Mouse (Mus musculus): ENCODE results near the gene Syngr2. TPM values are rescaled to one million over a fixed set of nuclear protein-coding genes. Genes with fewer than 3 reads are reported as not detected.

Syngr2 gene
- total and polyA plus RNA-seq, 3 experiments = 95.8 to 236 (median 211) TPM

DNA sequence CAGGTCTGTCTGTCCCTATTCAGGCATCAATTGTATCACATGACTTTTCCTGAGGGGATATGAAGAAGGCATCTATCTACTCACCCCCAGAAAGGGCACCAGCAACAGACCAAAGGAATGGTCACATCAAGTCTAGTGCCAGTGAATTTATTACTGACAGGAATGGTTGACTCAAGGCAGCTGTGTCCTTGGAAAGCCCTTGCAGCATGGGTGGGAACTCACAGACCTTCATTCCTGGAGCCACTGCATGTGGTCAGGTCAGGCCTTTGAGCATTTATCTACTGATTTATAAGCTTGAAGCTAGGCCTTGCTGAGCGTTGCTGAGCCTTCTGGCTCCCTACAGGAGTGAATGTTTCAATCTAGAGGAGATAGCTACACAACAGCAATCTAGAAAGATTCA is 31.4 kb downstream of the Syngr2 start:
- Histone ChIP-seq H3K4me3 (ENCODE audit: low read depth, low read length) (no peak overlapping the region), H3K36me3 (replicated peaks) (no peaks in the 10 kb centered on the region), H3K9me3 (replicated peaks) (no peaks in the 10 kb centered on the region), H3K27me3 (ENCODE audit: insufficient read depth, low read length) (peaks cover 15% of the 10 kb centered on the region), H3K4me1 (ENCODE audit: insufficient read depth, low read depth, low read length) (peaks cover 22% of the 10 kb centered on the region)
- TF ChIP-seq POLR2AphosphoS5 (IDR thresholded peaks at IDR 0.05; ENCODE audit: insufficient replicate concordance, low read depth, low read length) = no peak
- TF ChIP-seq GATA2 (IDR thresholded peaks at IDR 0.05; ENCODE audit: borderline replicate concordance, low read depth, low read length) = no peak
- no peak for TF ChIP-seq GATA1 (IDR thresholded peaks at IDR 0.05; ENCODE audit: borderline replicate concordance, low read length)
- no peak for TF ChIP-seq TAL1 (conservative IDR thresholded peaks at IDR 0.05; ENCODE audit: low read depth, low read length)
- no peak for TF ChIP-seq CTCF (IDR thresholded peaks at IDR 0.05; ENCODE audit: low read depth, low read length)
- DNase-seq (ENCODE audit: low spot score) = no peak
- no peak for ATAC-seq (ENCODE audit: extremely low read depth, insufficient number of reproducible peaks, low FRiP score, poor library complexity, severe bottlenecking)

DNA sequence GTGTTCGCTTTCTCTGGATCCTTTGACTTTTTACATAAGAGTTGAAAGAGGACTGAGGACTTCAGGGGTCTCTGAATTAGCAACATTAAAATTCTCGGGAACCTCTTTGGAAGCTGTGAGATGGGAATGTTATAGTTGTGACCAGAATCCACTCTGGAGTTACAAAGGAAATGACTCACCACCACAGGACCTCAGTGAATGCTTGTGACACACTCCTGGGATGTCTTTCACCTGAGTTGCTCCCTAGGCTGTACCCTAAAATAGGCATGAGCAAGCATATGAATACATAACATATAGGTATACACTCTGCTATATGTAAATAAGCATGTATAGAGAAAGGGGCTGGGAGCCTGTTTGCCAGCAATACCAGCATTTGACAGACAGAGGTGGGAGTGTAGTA is 34.0 kb downstream of the Syngr2 start:
- peaks cover 22% of the 10 kb centered on the region for H3K4me1 ChIP-seq (ENCODE audit: insufficient read depth, low read depth, low read length)
- no peaks in the 10 kb centered on the region for H3K9me3 ChIP-seq (replicated peaks)
- H3K4me3 ChIP-seq (ENCODE audit: low read depth, low read length) = no peak overlapping the region
- H3K36me3 ChIP-seq (replicated peaks) = no peaks in the 10 kb centered on the region
- ATAC-seq (ENCODE audit: extremely low read depth, insufficient number of reproducible peaks, low FRiP score, poor library complexity, severe bottlenecking) = no peak
- peaks cover 15% of the 10 kb centered on the region for H3K27me3 ChIP-seq (ENCODE audit: insufficient read depth, low read length)
- TF ChIP-seq CTCF (IDR thresholded peaks at IDR 0.05; ENCODE audit: low read depth, low read length) (no peak), TAL1 (conservative IDR thresholded peaks at IDR 0.05; ENCODE audit: low read depth, low read length) (no peak), POLR2AphosphoS5 (IDR thresholded peaks at IDR 0.05; ENCODE audit: insufficient replicate concordance, low read depth, low read length) (no peak), GATA2 (IDR thresholded peaks at IDR 0.05; ENCODE audit: borderline replicate concordance, low read depth, low read length) (no peak), GATA1 (IDR thresholded peaks at IDR 0.05; ENCODE audit: borderline replicate concordance, low read length) (no peak)
- no peak for DNase-seq (ENCODE audit: low spot score)

- Histone ChIP-seq H3K4me1 (ENCODE audit: insufficient read depth, low read depth, low read length) (peaks cover 18% of the 10 kb centered on the region), H3K27me3 (ENCODE audit: insufficient read depth, low read length) (peaks cover 15% of the 10 kb centered on the region), H3K36me3 (replicated peaks) (no peaks in the 10 kb centered on the region), H3K9me3 (replicated peaks) (no peaks in the 10 kb centered on the region), H3K4me3 (ENCODE audit: low read depth, low read length) (no peak overlapping the region)
- TF ChIP-seq GATA2 (IDR thresholded peaks at IDR 0.05; ENCODE audit: borderline replicate concordance, low read depth, low read length) (no peak), CTCF (IDR thresholded peaks at IDR 0.05; ENCODE audit: low read depth, low read length) (no peak), GATA1 (IDR thresholded peaks at IDR 0.05; ENCODE audit: borderline replicate concordance, low read length) (no peak), POLR2AphosphoS5 (IDR thresholded peaks at IDR 0.05; ENCODE audit: insufficient replicate concordance, low read depth, low read length) (no peak), TAL1 (conservative IDR thresholded peaks at IDR 0.05; ENCODE audit: low read depth, low read length) (no peak)
- DNase-seq (ENCODE audit: low spot score) = no peak
- ATAC-seq (ENCODE audit: extremely low read depth, insufficient number of reproducible peaks, low FRiP score, poor library complexity, severe bottlenecking) = no peak
Measured at GRCm38 (mm10) chr11:117844997-117845396, 35.5 kb downstream of the Syngr2 start.

DNA sequence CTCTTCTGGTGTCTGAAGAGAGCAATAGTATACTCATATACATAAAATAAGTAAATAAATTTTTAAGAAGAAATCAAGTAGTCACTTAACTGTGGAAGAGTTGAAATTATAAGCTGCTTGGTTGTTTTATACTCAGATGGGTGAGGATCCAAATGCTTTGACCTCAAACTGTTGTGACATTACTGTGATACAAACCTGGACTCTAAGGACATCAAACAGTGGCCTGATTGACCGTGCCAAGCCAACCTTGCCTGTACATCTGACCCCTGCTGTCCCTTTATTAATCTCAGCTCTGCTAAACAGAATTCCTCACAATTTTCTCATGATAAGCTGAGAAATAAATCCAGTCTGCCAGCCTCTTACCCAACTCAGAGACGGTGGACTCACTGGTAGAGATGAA is 36.2 kb downstream of the Syngr2 start:
- Histone ChIP-seq H3K9me3 (replicated peaks) (no peaks in the 10 kb centered on the region), H3K36me3 (replicated peaks) (peaks cover 5% of the 10 kb centered on the region), H3K4me3 (ENCODE audit: low read depth, low read length) (no peak overlapping the region), H3K27me3 (ENCODE audit: insufficient read depth, low read length) (peaks cover 13% of the 10 kb centered on the region), H3K4me1 (ENCODE audit: insufficient read depth, low read depth, low read length) (peaks cover 23% of the 10 kb centered on the region)
- no peak for DNase-seq (ENCODE audit: low spot score)
- ATAC-seq (ENCODE audit: extremely low read depth, insufficient number of reproducible peaks, low FRiP score, poor library complexity, severe bottlenecking) = no peak
- TF ChIP-seq GATA2 (IDR thresholded peaks at IDR 0.05; ENCODE audit: borderline replicate concordance, low read depth, low read length) (no peak), CTCF (IDR thresholded peaks at IDR 0.05; ENCODE audit: low read depth, low read length) (no peak), POLR2AphosphoS5 (IDR thresholded peaks at IDR 0.05; ENCODE audit: insufficient replicate concordance, low read depth, low read length) (no peak), GATA1 (IDR thresholded peaks at IDR 0.05; ENCODE audit: borderline replicate concordance, low read length) (no peak), TAL1 (conservative IDR thresholded peaks at IDR 0.05; ENCODE audit: low read depth, low read length) (no peak)

- DNase-seq (ENCODE audit: low spot score) (no peak), ATAC-seq (ENCODE audit: extremely low read depth, insufficient number of reproducible peaks, low FRiP score, poor library complexity, severe bottlenecking) (no peak)
- H3K36me3 ChIP-seq (replicated peaks) = peaks cover 11% of the 10 kb centered on the region
- TF ChIP-seq CTCF (IDR thresholded peaks at IDR 0.05; ENCODE audit: low read depth, low read length) (no peak), POLR2AphosphoS5 (IDR thresholded peaks at IDR 0.05; ENCODE audit: insufficient replicate concordance, low read depth, low read length) (no peak), TAL1 (conservative IDR thresholded peaks at IDR 0.05; ENCODE audit: low read depth, low read length) (no peak), GATA2 (IDR thresholded peaks at IDR 0.05; ENCODE audit: borderline replicate concordance, low read depth, low read length) (no peak), GATA1 (IDR thresholded peaks at IDR 0.05; ENCODE audit: borderline replicate concordance, low read length) (no peak)
- H3K4me1 ChIP-seq (ENCODE audit: insufficient read depth, low read depth, low read length) = peaks cover 29% of the 10 kb centered on the region
- no peaks in the 10 kb centered on the region for H3K9me3 ChIP-seq (replicated peaks)
- peaks cover 8% of the 10 kb centered on the region; the same call in 1 of the 2 replicates for H3K27me3 ChIP-seq (ENCODE audit: insufficient read depth, low read length)
- H3K4me3 ChIP-seq (ENCODE audit: low read depth, low read length) = no peak overlapping the region
Measured at GRCm38 (mm10) chr11:117846640-117847039, 37.2 kb downstream of the Syngr2 start.

DNA sequence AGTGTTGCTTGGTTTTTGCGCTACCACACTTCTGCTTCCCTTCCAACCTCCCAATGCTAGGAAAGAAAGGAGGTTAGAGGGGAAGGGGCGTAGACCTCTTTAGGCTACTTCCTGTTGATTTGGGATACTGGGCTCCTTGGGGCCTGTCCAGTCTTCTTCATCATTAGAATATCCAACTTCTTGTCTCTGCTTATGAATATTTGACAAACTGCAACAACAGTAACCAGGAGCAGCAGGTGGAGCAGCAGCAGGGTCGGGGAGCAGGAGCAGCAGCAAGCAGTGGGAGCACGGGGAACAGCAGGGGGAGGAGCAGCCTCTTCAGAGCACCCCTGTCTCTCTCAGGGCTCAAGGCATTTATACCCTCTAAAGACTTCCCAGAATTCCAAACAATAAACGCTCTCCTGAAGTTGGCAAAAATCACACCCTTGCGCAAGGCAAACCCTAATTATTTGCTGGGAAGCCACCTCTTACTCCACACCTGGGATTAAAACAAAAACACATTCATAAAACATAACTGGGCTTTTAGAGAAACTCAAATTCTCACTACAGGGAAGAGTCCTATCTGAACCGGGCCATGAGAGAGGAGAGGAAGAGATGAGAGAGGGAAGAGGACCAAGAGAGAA is 38.2 kb downstream of the Syngr2 start:
- Histone ChIP-seq H3K9me3 (replicated peaks) (no peaks in the 10 kb centered on the region), H3K36me3 (replicated peaks) (peaks cover 22% of the 10 kb centered on the region), H3K4me1 (ENCODE audit: insufficient read depth, low read depth, low read length) (peaks cover 33% of the 10 kb centered on the region), H3K4me3 (ENCODE audit: low read depth, low read length) (peak overlapping the region; percentile 96; the same call in 1 of the 2 replicates), H3K27me3 (ENCODE audit: insufficient read depth, low read length) (peaks cover 4% of the 10 kb centered on the region; the same call in 1 of the 2 replicates)
- DNase-seq (ENCODE audit: low spot score) (no peak), ATAC-seq (ENCODE audit: extremely low read depth, insufficient number of reproducible peaks, low FRiP score, poor library complexity, severe bottlenecking) (no peak)
- TF ChIP-seq GATA2 (IDR thresholded peaks at IDR 0.05; ENCODE audit: borderline replicate concordance, low read depth, low read length) (no peak), CTCF (IDR thresholded peaks at IDR 0.05; ENCODE audit: low read depth, low read length) (no peak), GATA1 (IDR thresholded peaks at IDR 0.05; ENCODE audit: borderline replicate concordance, low read length) (no peak), TAL1 (conservative IDR thresholded peaks at IDR 0.05; ENCODE audit: low read depth, low read length) (no peak), POLR2AphosphoS5 (IDR thresholded peaks at IDR 0.05; ENCODE audit: insufficient replicate concordance, low read depth, low read length) (no peak)
